10 mouse cellular contexts compared by ENCODE assay signal in genomic region chr2:27953866-27954265, GRCm38 (mm10).
A peak's percentile ranks its signal among the peaks of the same experiment; 100 is the strongest.
DNase-seq lines count a peak whose midpoint lies in the region; ATAC-seq and TF ChIP-seq lines count a peak whose summit lies in the region.
"Had no signal": no experiment of that assay in that cellular context is flagged by ENCODE, and none has a peak within 500 bp of the region (broad histone marks: within the 10 kb centered on the region; RNA-seq: fewer than 3 reads in every experiment).

No protein-coding gene starts in this region.

- peak; percentile 23 for DNase-seq in lung, embryonic 14.5 days
- DNase-seq in lung, adult 2 months = no peak
- DNase-seq in cerebellum, postnatal 10 days = peak; percentile 74 to 77
- no peak for DNase-seq in layer of hippocampus, adult 11-12 months (ENCODE audit: low spot score)
- no peak for DNase-seq in right cerebral cortex, postnatal 25 days
- DNase-seq: layer of hippocampus, adult 9-11 months had no signal

- no peaks in the 10 kb centered on the region for H3K27me3 ChIP-seq in lung, embryonic 14.5 days (ENCODE audit: insufficient read depth, low read length)
- H3K27me3 ChIP-seq in intestine, embryonic 15.5 days (replicated peaks) = no peaks in the 10 kb centered on the region
- H3K27me3 ChIP-seq in stomach, embryonic 16.5 days (ENCODE audit: control insufficient read depth, insufficient read depth, low read length) = no peaks in the 10 kb centered on the region

- peak overlapping the region; percentile 48; the same call in 1 of the 2 replicates for H3K27ac ChIP-seq in lung, embryonic 14.5 days (ENCODE audit: low read depth)
- peak overlapping the region; percentile 61 for H3K27ac ChIP-seq in intestine, embryonic 15.5 days
- peak overlapping the region; percentile 77 for H3K27ac ChIP-seq in stomach, embryonic 16.5 days (ENCODE audit: low read length)
- H3K27ac ChIP-seq: macrophage had no signal

- 50% methylated on average over 3 of the region's 3 CpGs for WGBS in lung, embryonic 14.5 days
- 23% methylated on average over 3 of the region's 3 CpGs for WGBS in lung, adult 2 months
- WGBS in intestine, embryonic 15.5 days = 57% methylated on average over 3 of the region's 3 CpGs
- 59% methylated on average over 3 of the region's 3 CpGs for WGBS in stomach, embryonic 16.5 days

- H3K4me1 ChIP-seq in lung, embryonic 14.5 days (ENCODE audit: insufficient read depth) = peaks cover 38% of the 10 kb centered on the region
- H3K4me1 ChIP-seq in lung, adult 2 months (ENCODE audit: control insufficient read depth, insufficient read depth, low read length) = peaks cover 2% of the 10 kb centered on the region; the same call in 1 of the 2 replicates
- H3K4me1 ChIP-seq in intestine, embryonic 15.5 days (replicated peaks) = peaks cover 43% of the 10 kb centered on the region
- H3K4me1 ChIP-seq in stomach, embryonic 16.5 days (ENCODE audit: control insufficient read depth, insufficient read depth, low read length) = peaks cover 43% of the 10 kb centered on the region

- H3K9ac ChIP-seq in lung, embryonic 14.5 days = no peak overlapping the region
- no peak overlapping the region for H3K9ac ChIP-seq in intestine, embryonic 15.5 days
- H3K9ac ChIP-seq in stomach, embryonic 16.5 days (ENCODE audit: low read length) = no peak overlapping the region

- H3K4me3 ChIP-seq in lung, embryonic 14.5 days (ENCODE audit: low read depth, low read length) = no peak overlapping the region
- H3K4me3 ChIP-seq in lung, adult 2 months (replicated peaks; ENCODE audit: extremely low read depth, low read depth, low read length) = no peak overlapping the region
- no peak overlapping the region for H3K4me3 ChIP-seq in intestine, embryonic 15.5 days (replicated peaks)
- H3K4me3 ChIP-seq in stomach, embryonic 16.5 days (replicated peaks; ENCODE audit: low read length) = no peak overlapping the region

- H3K9me3 ChIP-seq in lung, embryonic 14.5 days (ENCODE audit: low read depth, low read length) = no peaks in the 10 kb centered on the region
- H3K9me3 ChIP-seq in intestine, embryonic 15.5 days = no peaks in the 10 kb centered on the region
- no peaks in the 10 kb centered on the region for H3K9me3 ChIP-seq in stomach, embryonic 16.5 days (replicated peaks; ENCODE audit: control insufficient read depth, low read length)

- peaks cover 60% of the 10 kb centered on the region for H3K36me3 ChIP-seq in lung, embryonic 14.5 days (ENCODE audit: insufficient read depth)
- peaks cover 11% of the 10 kb centered on the region; the same call in 1 of the 2 replicates for H3K36me3 ChIP-seq in intestine, embryonic 15.5 days
- peaks cover 16% of the 10 kb centered on the region; the same call in 1 of the 2 replicates for H3K36me3 ChIP-seq in stomach, embryonic 16.5 days (ENCODE audit: control insufficient read depth, insufficient read depth, low read length)

- H3K4me2 ChIP-seq in lung, embryonic 14.5 days = no peak overlapping the region
- H3K4me2 ChIP-seq in intestine, embryonic 15.5 days (replicated peaks) = no peak overlapping the region
- H3K4me2 ChIP-seq in stomach, embryonic 16.5 days (ENCODE audit: low read depth, low read length) = no peak overlapping the region

- ATAC-seq in lung, embryonic 14.5 days (ENCODE audit: insufficient read depth) = no peak
- no peak for ATAC-seq in intestine, embryonic 15.5 days
- ATAC-seq in stomach, embryonic 16.5 days (ENCODE audit: insufficient read depth, low FRiP score) = no peak
- ATAC-seq in inflammation-experienced regulatory T-cells, adult 6 months = no peak

- TF ChIP-seq CTCF in lung, embryonic 14.5 days (IDR thresholded peaks at IDR 0.05; ENCODE audit: low read depth) = no peak
- no peak for TF ChIP-seq CTCF in lung, adult 2 months (IDR thresholded peaks at IDR 0.05; ENCODE audit: insufficient read depth, low read length)

- no peak for TF ChIP-seq POLR2A in lung, adult 2 months (IDR thresholded peaks at IDR 0.05; ENCODE audit: borderline replicate concordance, extremely low read depth, low read depth, low read length)

Comparison
In these comparisons a context has a peak if more than half of its experiments do, and no peak if none do; other contexts are left out.
1. DNase-seq: peak in lung, embryonic 14.5 days (single experiment) and cerebellum, postnatal 10 days (2 of 2); none in lung, adult 2 months (single experiment), layer of hippocampus, adult 11-12 months (single experiment) and right cerebral cortex, postnatal 25 days (single experiment).
2. Peak in every context shown above with its lines, with median percentiles within 50 percentile points of each other: H3K27ac ChIP-seq.